Mouse (Mus musculus) thymus, adult 2 months (tissue): ENCODE results near the gene Ero1lb. TPM values are rescaled to one million over a fixed set of nuclear protein-coding genes. Genes with fewer than 3 reads are reported as not detected.
"Not testable (repeated sequence)": the region's sequence is repeated elsewhere in the genome, so short reads cannot be mapped to it uniquely, and the experiment has no call there.

Experiments
- DNase-seq: peaks from one replicate; pipeline ENCODE4 v3.0.0; 2021
- H3K27ac ChIP-seq: fragments of 200-500 bp; 2 replicates; pipeline ENCODE4 v1.5.1; 2012; ENCODE audit warnings: low read length, control low read depth; ENCODE audit not compliant: control insufficient read depth, insufficient read depth
- H3K27me3 ChIP-seq: fragments of 200-500 bp; 2 replicates; pipeline ENCODE4 v1.6.1; 2012; ENCODE audit warnings: mild to moderate bottlenecking, low read length, moderate library complexity, mixed read lengths; ENCODE audit not compliant: control insufficient read depth, insufficient read depth
- H3K36me3 ChIP-seq: fragments of 200-500 bp; 2 replicates; pipeline ENCODE4 v1.6.1; 2012; ENCODE audit warnings: mild to moderate bottlenecking, low read length, moderate library complexity; ENCODE audit not compliant: control insufficient read depth, insufficient read depth
- H3K4me1 ChIP-seq: fragments of 200-500 bp; replicated peaks from 2 replicates; pipeline ENCODE4 v1.6.1; 2012; ENCODE audit warnings: low read length; ENCODE audit not compliant: control insufficient read depth, insufficient read depth
- H3K4me3 ChIP-seq: fragments of 200-500 bp; 2 replicates; pipeline ENCODE4 v1.5.1; 2012; ENCODE audit warnings: mild to moderate bottlenecking, low read length, control low read depth, moderate library complexity; ENCODE audit not compliant: control insufficient read depth, insufficient read depth
- CTCF ChIP-seq: fragments of 200-500 bp; IDR thresholded peaks from 2 replicates; pipeline ENCODE4 v1.5.1; 2012; ENCODE audit warnings: mild to moderate bottlenecking, control low read depth, low read length, moderate library complexity, borderline replicate concordance; ENCODE audit not compliant: control insufficient read depth, poor library complexity, insufficient read depth; ENCODE audit errors: extremely low read depth
- POLR2A ChIP-seq: fragments of 200-500 bp; IDR thresholded peaks from 2 replicates; pipeline ENCODE4 v1.6.1; 2012; ENCODE audit warnings: mild to moderate bottlenecking, low read length, control low read depth, moderate library complexity; ENCODE audit not compliant: control insufficient read depth, poor library complexity, insufficient read depth; ENCODE audit errors: extremely low read depth
- WGBS: fragments of 180-500 bp; shearing (Covaris S2); methylation state at CpG from one replicate; pipeline ENCODE4 v1.1.7; 2018; 5-methylcytosine and 5-hydroxymethylcytosine counted together
- polyA plus RNA-seq: library from polyadenylated mRNA; depleted of rRNA; stranded (reverse); fragments of >200 nt; gene quantifications from 2 replicates; pipeline ENCODE4 v1.2.3, GENCODE M21; 2012

Gene Ero1lb
- polyA plus RNA-seq, 1 experiment = 14.9 TPM

DNA sequence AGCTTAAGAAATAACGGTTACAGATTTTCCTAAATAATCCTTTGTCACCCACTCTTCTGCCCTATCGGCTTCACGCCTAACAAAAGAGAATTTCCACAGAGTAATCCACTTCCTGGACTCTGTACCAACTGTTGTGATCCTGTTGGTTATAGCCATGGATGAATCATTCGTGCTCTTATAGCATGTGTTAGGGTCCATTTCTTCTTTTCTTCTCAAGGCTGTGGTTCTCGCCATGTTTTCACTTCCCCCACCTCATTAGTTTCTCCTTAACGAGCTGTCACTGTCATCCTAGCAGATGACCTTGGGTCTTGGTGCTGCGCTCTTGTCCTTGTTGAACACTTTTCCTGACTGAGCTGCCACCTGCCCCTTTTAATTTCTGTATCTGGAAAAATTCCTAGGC, 4.1 kb downstream of the Ero1lb start:
- Histone ChIP-seq H3K27me3 (no peaks in the 10 kb centered on the region), H3K4me3 (no peak overlapping the region), H3K36me3 (no peaks in the 10 kb centered on the region), H3K27ac (no peak overlapping the region), H3K4me1 (peaks cover 6% of the 10 kb centered on the region)
- WGBS = 86% methylated on average over 7 of the region's 7 CpGs
- DNase-seq = no peak
- no peak for TF ChIP-seq CTCF

DNA sequence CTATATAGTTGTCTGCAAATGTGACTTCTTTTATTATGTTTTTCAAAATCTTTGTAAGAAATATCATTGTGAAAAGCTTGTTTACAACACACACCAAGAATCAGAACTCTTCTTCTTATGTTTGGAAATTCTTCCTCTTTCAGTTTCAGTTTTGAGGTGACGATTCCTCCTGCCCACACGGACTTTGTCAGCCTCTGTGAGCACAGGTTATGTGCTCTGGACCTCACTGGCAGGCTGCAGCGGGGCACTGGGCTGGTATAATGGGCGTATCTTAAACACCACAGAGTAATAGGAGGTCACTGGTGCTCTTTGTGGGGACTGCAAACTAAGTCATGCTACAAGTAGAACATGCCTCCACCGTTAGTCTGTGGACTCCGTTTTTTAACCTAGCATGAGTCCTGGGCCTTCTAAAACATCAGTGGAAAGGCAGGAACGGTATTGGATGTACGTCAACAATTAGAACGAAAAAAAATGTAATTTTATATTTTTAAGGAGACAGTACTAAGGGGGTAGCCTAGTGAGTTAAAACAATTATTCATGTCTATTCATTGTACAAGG, 9.4 kb downstream of the Ero1lb start:
- 23% methylated on average over 9 of the region's 9 CpGs for WGBS
- Histone ChIP-seq H3K4me3 (peak overlapping the region; percentile 46), H3K4me1 (peaks cover 2% of the 10 kb centered on the region; the same call in 1 of the 2 replicates), H3K27me3 (no peaks in the 10 kb centered on the region), H3K27ac (peak overlapping the region; percentile 17; the same call in 1 of the 2 replicates), H3K36me3 (no peaks in the 10 kb centered on the region)
- TF ChIP-seq CTCF = no peak
- peak; percentile 37 for DNase-seq

DNA sequence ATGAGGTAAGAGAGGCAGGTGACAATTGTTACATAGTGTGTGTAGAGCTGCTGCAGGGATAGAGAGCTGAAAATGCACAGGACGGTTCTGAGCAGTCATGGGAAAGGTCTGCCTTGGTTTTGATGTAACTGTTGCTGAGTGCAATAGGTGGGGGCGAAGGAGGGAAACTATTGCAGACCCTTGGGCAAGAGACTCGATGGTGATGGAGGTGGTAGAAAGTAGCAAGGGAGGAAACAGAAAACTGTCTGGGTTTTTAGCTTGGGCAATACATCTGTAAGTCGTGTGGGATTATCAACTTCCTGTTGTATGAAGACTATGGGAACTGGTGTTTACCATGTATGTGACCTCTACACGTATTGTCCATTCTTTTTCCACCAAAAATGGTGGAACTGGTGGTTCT, 12.5 kb downstream of the Ero1lb start:
- Histone ChIP-seq H3K4me1 (peaks cover 2% of the 10 kb centered on the region; the same call in 1 of the 2 replicates), H3K4me3 (no peak overlapping the region), H3K27ac (no peak overlapping the region), H3K27me3 (no peaks in the 10 kb centered on the region), H3K36me3 (no peaks in the 10 kb centered on the region)
- TF ChIP-seq CTCF (no peak), POLR2A (no peak)
- 89% methylated on average over 5 of the region's 5 CpGs for WGBS
- no peak for DNase-seq

DNA sequence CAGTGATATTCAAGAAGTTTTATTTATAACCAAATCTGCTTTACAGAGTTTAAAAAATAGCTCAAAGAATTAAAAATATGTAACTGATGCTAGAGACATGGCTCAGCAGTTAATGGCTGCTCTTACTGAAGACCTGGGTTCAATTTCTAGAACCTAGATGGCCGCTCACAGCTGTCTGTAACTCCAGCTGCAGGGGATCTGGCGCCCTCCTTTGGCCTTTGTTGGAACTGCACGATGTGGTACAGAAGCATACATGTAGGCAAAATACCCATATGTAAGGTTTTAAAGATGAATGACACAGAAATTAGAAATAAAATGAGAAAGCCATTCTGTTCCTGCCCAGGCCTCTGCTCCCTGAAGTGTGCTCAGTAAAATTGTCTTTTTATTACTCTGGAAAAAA, 23.3 kb downstream of the Ero1lb start:
- Histone ChIP-seq H3K36me3 (no peaks in the 10 kb centered on the region), H3K27ac (no peak overlapping the region), H3K4me1 (no peaks in the 10 kb centered on the region), H3K27me3 (no peaks in the 10 kb centered on the region), H3K4me3 (no peak overlapping the region)
- 14% methylated on average over 3 of the region's 3 CpGs for WGBS
- DNase-seq = peak; percentile 76
- TF ChIP-seq POLR2A = no peak
- TF ChIP-seq CTCF = peak; percentile 64; the same call in 1 of the 2 replicates

DNA sequence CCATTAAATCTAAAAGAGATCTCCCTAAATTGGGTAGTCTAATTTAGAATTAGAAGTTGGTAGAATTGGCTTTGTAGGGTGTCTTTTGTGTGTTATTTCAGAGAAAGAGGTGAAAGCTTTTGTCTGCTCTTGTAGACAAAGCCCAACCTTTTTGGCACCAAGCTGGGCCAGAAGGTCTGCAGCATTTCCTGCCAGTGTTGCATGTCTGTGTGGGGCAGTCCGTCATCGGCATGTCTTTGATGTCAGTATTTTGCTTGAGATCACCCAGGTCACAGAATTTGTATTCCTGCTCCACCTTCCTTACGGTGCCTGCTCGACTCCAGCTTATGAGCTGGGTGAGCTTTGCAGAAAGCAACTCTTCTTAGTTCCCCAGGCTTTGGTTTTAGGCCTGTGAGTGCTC, 31.4 kb downstream of the Ero1lb start:
- not testable (repeated sequence) for H3K4me3 ChIP-seq, H3K36me3 ChIP-seq, DNase-seq, H3K27ac ChIP-seq, H3K27me3 ChIP-seq, H3K4me1 ChIP-seq
- WGBS = 96% methylated on average over 4 of the region's 4 CpGs

DNA sequence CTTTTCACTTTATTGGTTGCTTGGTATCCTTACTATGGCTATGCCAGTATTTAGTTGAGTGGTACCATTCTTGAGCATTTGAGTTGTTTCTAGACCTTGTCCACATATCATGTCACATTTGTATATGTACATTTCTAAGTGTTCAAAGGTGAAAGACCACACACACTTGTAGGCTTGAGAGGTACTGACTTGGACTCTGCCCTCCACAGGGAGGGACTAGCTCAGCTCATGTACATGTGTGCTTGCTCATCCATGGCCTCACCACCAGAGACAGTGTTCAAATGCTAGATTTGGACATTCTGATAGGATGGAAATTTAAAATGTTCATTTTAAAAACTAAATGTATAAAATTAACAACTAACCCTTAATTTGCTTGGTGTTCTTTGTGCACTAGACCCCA, 44.5 kb downstream of the Ero1lb start:
- H3K27ac ChIP-seq, H3K27me3 ChIP-seq, H3K4me1 ChIP-seq, DNase-seq, H3K4me3 ChIP-seq, H3K36me3 ChIP-seq: not testable (repeated sequence)

DNA sequence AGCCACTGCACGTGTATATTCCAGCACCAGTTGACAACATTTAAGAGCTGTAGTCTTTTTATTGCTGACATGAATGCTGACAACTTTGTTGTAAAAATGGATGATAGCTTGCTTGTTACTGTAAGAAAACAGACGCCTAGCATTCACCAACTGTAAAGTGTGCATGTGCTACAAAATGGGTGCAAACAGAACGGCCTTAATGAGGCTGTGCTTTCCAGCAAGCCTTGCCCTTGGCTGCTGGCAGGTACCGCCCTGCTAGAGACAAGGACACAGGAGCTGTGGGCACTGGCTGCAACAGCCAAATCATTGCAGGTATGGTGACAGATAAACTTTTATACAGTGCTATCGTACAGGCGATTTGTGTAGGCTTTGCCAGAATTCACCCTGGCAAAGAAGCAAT, 48.4 kb downstream of the Ero1lb start:
- not testable (repeated sequence) for H3K4me3 ChIP-seq, H3K27me3 ChIP-seq, H3K4me1 ChIP-seq, DNase-seq, H3K27ac ChIP-seq, H3K36me3 ChIP-seq
- WGBS = 96% methylated on average over 6 of the region's 6 CpGs

DNA sequence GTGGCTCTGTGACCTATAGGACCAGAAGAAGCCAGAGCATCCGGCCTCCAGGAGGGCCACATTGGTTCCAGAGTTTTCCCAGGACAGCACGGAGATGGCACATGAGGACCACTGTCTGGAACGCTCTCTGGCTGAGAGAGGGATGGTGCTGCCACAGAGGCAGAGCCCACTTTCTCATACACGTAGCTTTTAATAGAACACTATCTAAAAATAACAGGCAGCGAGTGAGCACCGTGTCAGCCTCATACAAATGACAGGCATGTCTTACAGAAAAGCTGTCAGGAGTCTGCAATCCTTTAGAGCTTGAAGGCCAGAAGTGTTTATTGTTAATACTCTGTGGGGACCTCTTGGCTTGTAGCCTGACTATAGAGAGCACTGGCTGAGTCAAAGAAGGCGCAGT, 48.9 kb downstream of the Ero1lb start:
- not testable (repeated sequence) for DNase-seq, H3K36me3 ChIP-seq, H3K27ac ChIP-seq, H3K4me1 ChIP-seq, H3K4me3 ChIP-seq, H3K27me3 ChIP-seq
- WGBS = 94% methylated on average over 7 of the region's 7 CpGs

DNA sequence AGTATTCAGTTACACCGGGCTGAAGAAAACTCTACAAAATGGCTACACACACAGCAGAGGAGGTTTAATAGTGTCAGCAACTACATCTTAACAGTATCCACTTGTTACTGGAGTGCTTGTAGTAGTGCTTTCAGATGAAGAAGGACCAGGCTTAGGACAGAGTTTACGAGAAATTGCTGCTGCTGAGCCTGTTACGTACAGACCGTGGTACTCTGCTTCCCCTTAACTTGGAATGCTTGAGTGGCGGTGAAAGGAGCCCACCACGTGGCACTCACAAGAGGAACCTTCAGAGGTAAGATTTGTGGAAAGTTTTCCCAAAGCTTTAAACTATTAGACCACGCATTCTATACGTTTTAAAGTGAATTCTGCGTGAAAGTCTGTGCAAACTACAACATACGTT, 49.3 kb downstream of the Ero1lb start:
- H3K27me3 ChIP-seq, H3K4me1 ChIP-seq, H3K27ac ChIP-seq, H3K36me3 ChIP-seq, H3K4me3 ChIP-seq, DNase-seq: not testable (repeated sequence)
- 92% methylated on average over 10 of the region's 10 CpGs for WGBS

DNA sequence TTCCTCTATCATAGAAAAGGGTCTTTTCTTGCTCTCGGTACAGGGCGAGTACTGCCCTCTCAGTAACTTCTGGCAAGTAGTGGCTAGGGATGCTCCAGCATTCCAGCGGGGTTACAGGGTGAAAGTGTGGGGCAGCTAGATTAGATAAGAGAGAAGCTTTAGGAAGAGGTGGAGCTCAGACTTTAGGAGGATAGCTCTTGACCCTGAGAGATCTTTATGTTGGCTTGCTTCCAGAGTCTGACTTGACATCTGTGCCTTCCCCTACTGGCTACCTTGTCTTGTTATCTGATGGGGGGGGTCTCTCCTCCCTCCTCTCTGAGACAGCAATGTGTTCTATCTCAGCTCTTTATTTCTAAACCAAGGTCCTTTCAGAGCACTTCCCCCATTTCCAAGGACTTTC, 50.8 kb downstream of the Ero1lb start:
- not testable (repeated sequence) for DNase-seq, H3K27me3 ChIP-seq, H3K4me1 ChIP-seq, H3K4me3 ChIP-seq, H3K27ac ChIP-seq, H3K36me3 ChIP-seq
- 98% methylated on average over 3 of the region's 3 CpGs for WGBS

DNA sequence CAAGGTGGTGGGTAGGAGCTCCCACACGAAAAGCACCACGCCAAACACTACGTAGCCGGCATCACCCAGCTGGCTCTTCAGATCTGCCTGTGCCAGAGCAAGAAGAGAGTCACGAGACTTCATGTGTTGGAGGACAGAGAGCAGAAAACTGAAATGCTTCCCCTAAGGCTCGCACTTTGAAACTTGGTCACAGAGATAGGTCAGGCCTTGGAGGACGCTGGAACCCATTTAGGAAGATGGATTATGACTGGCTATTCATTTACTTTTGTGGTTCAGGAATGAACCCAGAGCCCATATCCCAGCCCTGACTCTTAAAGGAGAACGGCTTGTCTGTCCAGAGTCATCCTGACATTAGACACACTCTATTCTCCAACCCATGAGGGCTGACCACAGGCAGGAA, 54.1 kb downstream of the Ero1lb start:
- H3K27me3 ChIP-seq, H3K36me3 ChIP-seq, DNase-seq, H3K27ac ChIP-seq, H3K4me1 ChIP-seq, H3K4me3 ChIP-seq: not testable (repeated sequence)
- 96% methylated on average over 8 of the region's 8 CpGs for WGBS
